Mouse (Mus musculus) MEL (cell line): ENCODE measurements around the gene Hsd17b3.

ENCODE experiments used
- CHD2 ChIP-seq: IDR thresholded peaks from 2 replicates; pipeline ENCODE4 v1.6.1; 2011; ENCODE audit warnings: low read length, improper control_type of control experiment
- CTCF ChIP-seq, 3 experiments: IDR thresholded peaks in 2 of 3; conservative IDR thresholded peaks in 1 of 3; 2 replicates each; pipeline ENCODE4 v1.5.1; 2011 to 2012; ENCODE audit warnings: low read length in 3 of 3, low read depth in 2 of 3, mild to moderate bottlenecking in 2 of 3, improper control_type of control experiment in 1 of 3, inconsistent platforms in 1 of 3, mixed read lengths in 1 of 3, moderate library complexity in 1 of 3; ENCODE audit not compliant: control insufficient read depth in 1 of 3, insufficient read depth in 1 of 3, poor library complexity in 1 of 3, severe bottlenecking in 1 of 3
- GATA1 ChIP-seq: IDR thresholded peaks from 2 replicates; pipeline ENCODE4 v1.6.1; 2011; ENCODE audit warnings: low read depth, low read length, improper control_type of control experiment
- JUND ChIP-seq: IDR thresholded peaks from 2 replicates; pipeline ENCODE4 v1.6.1; 2011; ENCODE audit warnings: low read depth, mild to moderate bottlenecking, improper control_type of control experiment, low read length
- MAFK ChIP-seq: IDR thresholded peaks from 2 replicates; pipeline ENCODE4 v1.6.1; 2011; ENCODE audit warnings: low read depth, mild to moderate bottlenecking, low read length, improper control_type of control experiment, borderline replicate concordance
- MAX ChIP-seq: IDR thresholded peaks from 2 replicates; pipeline ENCODE4 v1.6.1; 2011; ENCODE audit warnings: low read length, improper control_type of control experiment
- MYB ChIP-seq: IDR thresholded peaks from 2 replicates; pipeline ENCODE4 v1.6.1; 2011; ENCODE audit warnings: mild to moderate bottlenecking, low read depth, low read length, improper control_type of control experiment
- POLR2A ChIP-seq, 2 experiments: IDR thresholded peaks; 2 replicates each; pipeline ENCODE4 v1.6.1; 2011 to 2012; ENCODE audit warnings: low read length in 2 of 2, mild to moderate bottlenecking in 2 of 2, control low read depth in 1 of 2, improper control_type of control experiment in 1 of 2, low read depth in 1 of 2, moderate library complexity in 1 of 2; ENCODE audit not compliant: control insufficient read depth in 1 of 2, insufficient read depth in 1 of 2, poor library complexity in 1 of 2
- RCOR1 ChIP-seq: IDR thresholded peaks from 2 replicates; pipeline ENCODE4 v1.6.1; 2012; ENCODE audit warnings: low read depth, mild to moderate bottlenecking, inconsistent platforms, low read length, improper control_type of control experiment
- SMC3 ChIP-seq: IDR thresholded peaks from 2 replicates; pipeline ENCODE4 v1.6.1; 2011; ENCODE audit warnings: low read depth, low read length, improper control_type of control experiment
- TBP ChIP-seq: IDR thresholded peaks from 2 replicates; pipeline ENCODE4 v1.8.0; 2011; ENCODE audit warnings: low read depth, low read length, improper control_type of control experiment

DNA sequence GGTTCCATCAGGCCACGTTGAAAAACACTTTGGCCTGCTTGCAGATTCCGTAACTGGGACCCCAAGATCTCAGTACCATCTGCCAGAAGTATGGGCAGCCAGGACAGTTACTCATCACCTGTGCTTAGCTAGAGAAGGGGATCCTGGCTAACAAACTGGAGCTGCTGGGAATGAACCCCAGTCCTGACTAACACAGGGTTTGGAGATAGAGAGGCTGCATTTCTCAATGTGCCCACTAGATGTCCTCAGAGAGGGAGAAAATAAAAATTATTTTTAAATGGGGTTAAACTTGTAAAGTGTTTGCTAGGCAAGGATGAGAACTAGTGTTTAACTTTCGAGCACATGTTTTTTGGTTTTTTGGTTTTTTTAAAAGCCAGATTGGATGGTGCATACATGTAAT is 11.2 kb upstream of the Hsd17b3 start:
- TF ChIP-seq CTCF (IDR thresholded peaks at IDR 0.05 in 2 of 3, conservative IDR thresholded peaks at IDR 0.05 in 1 of 3; ENCODE audit: control insufficient read depth in 1 of 3, insufficient read depth in 1 of 3, low read depth in 2 of 3, low read length in 3 of 3, poor library complexity in 1 of 3, severe bottlenecking in 1 of 3) (peak; percentile 8 to 90 (median 77); a peak in 4 of 6 replicates), GATA1 (no peak), POLR2A (IDR thresholded peaks at IDR 0.05; ENCODE audit: control insufficient read depth in 1 of 2, insufficient read depth in 1 of 2, low read depth in 1 of 2, low read length in 2 of 2, poor library complexity in 1 of 2) (no peak), CHD2 (no peak), MAX (no peak; the same call in 1 of the 2 replicates), MAFK (no peak), SMC3 (peak; percentile 64), JUND (no peak), RCOR1 (no peak), MYB (no peak), TBP (no peak)
